Mouse (Mus musculus): ENCODE data around the gene Kcnj4.

Kcnj4 gene

DNA sequence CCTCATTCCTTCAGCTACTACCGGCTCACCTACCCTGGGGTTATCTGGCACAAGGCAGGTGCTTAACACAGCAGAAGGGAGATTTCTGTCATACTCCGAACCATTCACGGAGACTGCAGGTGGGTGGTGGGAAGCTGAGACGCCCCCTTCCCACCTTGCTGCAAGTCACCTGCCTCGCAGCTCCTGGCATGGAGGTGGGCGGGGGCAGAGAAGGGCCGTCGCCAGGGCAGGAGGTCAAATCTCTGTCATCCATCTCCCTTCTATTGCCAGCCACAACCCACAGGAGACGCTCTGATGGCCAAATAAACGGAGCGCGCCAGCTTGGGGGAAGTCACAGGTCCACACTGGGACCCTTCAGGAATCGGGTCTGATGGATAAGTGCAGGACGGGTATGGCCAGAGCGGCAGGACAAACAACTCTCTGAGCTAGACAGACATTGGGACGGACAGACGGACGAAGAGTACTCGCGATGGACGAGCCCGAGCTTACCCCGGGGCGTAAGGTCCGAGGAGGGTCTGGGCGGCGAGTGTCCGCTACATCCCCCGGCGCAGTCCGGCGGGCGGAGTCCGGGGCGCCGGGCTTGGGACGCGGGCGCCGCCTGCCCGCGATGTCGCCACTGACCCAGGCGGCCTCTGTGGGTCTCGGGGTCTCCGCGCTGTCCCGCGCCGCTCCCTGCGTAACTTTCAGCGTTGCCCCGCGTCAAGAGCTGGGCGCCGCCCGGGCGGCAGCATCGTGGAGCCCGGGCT lies at the start of gene Kcnj4:
Kcnj4 (minus strand) TSS at position 535 of the 746 bp plus-strand sequence.
- in situ Hi-C loops (cut with MboI, MseI): no loop called here

DNA sequence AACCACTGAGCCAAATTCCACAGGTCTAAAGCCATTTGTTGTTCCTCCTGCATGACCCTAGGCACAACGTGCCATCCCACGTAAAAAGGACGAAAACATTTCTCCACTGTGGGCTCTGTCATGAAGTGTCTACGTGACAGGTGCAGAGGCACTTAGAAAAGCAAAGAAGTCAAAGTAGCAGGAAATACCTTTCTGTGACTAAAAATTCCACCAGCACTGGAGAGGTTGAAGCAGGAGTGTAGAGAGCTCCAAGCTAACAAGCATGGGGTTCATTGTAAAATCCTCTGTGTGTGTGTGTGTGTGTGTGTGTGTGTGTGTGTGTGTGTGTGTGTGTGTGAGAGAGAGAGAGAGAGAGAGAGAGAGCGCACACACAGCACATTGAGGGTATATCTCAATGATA lies 47.5 kb upstream of the Kcnj4 start:
- in situ Hi-C loops (cut with MboI, MseI): no loop called here

DNA sequence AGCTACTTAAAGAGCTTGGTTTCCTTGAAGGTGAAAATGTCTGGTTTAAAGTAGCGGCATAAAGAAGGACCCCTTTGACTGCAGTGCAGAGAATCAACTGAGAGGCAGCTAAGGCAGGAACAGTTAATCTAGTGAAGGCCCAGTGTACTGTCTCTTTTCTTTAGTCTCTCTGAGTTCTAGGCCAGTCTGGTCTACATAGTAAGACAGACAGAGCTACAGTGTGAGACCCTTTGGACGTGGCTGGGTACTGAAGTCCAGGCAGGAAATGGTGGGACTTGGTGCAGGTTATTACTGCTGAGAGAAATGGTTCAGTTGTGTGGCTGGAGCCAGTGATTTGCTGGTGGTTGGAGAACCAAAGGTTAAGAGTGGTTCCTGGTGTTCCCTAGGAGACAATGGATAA lies 43.2 kb upstream of the Kcnj4 start:
- in situ Hi-C loops (cut with MboI, MseI): loop anchor here in 1 of 2 experiments (25.0 kb wide), 2 partner anchors 1061 to 1414 kb away; partner anchors contain the start of gene Il2rb

DNA sequence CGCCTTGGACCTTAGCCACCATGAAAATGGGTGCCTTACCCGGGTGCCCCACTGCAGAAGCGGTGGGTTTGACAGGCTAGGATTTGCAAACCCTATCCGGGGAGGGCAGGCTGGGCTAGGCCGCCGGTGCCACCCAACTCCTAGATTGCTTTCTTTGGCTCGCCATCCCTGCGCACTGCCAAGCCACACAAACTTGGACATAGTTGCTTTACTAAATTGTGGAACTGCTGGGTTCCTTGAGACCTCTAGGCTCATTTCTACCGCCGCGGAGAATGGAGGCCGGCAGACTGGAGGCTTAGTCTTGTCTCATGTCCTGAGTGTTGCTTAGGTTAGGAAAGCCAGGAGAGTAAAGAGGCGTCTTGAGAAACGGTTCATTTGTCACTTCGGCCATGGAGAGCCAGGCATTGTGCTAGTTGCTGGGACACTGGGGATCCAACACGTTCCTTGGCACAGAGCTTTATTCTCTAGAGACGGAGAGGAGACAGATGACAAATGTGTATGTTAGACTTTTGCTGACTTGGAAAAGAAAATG lies 42.3 kb upstream of the Kcnj4 start:
- in situ Hi-C loops (cut with MboI, MseI): loop anchor here in 1 of 2 experiments (25.0 kb wide), 2 partner anchors 1060 to 1415 kb away; partner anchors contain the start of gene Il2rb

DNA sequence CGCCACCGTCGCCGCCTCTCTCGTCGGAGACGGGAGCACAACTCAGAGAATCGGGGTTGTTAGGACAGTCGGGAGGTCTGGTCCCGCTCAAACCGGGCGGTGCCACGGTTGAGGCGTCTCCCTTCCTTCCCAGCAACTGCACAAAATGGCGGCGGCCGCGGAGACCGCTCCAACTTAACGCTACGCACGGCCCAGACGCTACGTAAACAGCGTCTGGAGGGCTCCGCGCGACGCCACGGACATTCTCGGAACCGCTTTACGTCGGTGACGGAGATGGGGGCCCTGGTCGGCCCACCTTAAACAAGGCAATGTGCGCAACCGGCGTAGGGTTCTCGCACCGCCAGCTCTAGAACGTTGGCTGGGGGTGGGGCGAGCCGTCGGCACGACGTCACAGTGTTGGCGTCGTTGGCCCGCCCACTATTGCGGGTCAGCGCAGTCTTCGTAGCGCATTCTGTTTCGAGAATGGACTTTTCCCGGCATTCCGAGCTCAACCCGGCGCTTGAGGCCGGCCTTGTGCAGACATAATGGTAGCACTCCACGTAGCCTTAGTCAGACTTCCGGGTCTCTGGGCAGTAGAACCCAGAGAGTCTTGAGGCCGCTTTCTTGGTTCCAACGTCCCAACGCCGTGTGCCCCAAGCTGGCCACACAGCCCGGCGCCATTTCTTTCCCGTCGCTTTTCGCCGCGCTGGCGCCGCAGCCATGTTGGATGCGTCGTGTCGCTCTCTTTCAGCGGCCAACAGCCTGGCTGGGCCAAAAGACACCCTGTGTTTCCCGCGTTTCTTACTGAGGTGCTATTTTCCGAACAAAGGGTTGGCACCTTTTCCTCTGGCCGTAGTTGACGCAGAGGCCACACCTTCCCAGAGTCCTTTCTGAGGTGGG lies 41.6 kb upstream of the Kcnj4 start, which contains the start of gene Ddx17:
Ddx17 (minus strand) TSS at position 332 of the 879 bp plus-strand sequence.
- in situ Hi-C loops (cut with MboI, MseI): loop anchor here in 1 of 2 experiments (25.0 kb wide), 2 partner anchors 1059 to 1416 kb away; partner anchors contain the start of gene Il2rb

DNA sequence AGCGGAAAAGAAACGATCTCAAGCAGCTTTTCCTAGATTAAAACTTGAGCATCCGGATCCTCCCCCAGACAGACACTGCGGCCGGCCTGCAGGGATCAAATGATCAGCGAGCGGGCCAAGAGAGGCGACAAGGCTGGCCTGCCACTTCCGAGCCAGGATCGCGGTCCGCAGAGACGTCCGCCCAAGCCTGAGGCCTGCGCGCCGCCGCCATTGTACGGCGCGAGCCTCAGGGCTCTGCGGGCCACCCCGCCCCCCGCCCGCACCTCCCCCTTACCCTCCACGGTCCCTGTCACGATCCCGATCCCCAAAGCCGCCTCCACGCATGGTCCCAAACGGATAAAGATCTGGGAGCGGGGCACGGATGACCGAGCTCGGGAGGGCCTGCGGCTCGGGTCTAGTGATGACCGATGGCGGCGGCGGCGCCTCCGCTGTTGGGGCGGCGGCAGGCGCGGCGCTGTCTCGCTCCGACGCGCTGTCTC lies 40.9 kb upstream of the Kcnj4 start:
- in situ Hi-C loops (cut with MboI, MseI): loop anchor here in 1 of 2 experiments (25.0 kb wide), 2 partner anchors 1059 to 1416 kb away; partner anchors contain the start of gene Il2rb

GRCm38 (mm10) chr15:79545496-79545895 lies 40.5 kb upstream of the Kcnj4 start:
- in situ Hi-C loops (cut with MboI, MseI): loop anchor here in 1 of 2 experiments (25.0 kb wide), 2 partner anchors 1058 to 1417 kb away; partner anchors contain the start of gene Il2rb

GRCm38 (mm10) chr15:79543968-79544367 lies 38.9 kb upstream of the Kcnj4 start:
- in situ Hi-C loops (cut with MboI, MseI): loop anchor here in 1 of 2 experiments (25.0 kb wide), 2 partner anchors 1057 to 1418 kb away; partner anchors contain the start of gene Il2rb

- in situ Hi-C loops (cut with MboI, MseI): loop anchor here in 1 of 2 experiments (25.0 kb wide), 2 partner anchors 1046 to 1429 kb away; partner anchors contain the start of gene Il2rb
These were observed 28.8 kb upstream of the Kcnj4 start for GRCm38 (mm10) chr15:79533796-79534195.

GRCm38 (mm10) chr15:79529935-79530334 lies 24.9 kb upstream of the Kcnj4 start:
- in situ Hi-C loops (cut with MboI, MseI): loop anchor here in 1 of 2 experiments (25.0 kb wide), 2 partner anchors 1043 to 1432 kb away; partner anchors contain the start of gene Il2rb

- in situ Hi-C loops (cut with MboI, MseI): loop anchor here in 1 of 2 experiments (25.0 kb wide), 2 partner anchors 1041 to 1434 kb away; partner anchors contain the start of gene Il2rb
These were observed 23.1 kb upstream of the Kcnj4 start for GRCm38 (mm10) chr15:79527991-79528639.

DNA sequence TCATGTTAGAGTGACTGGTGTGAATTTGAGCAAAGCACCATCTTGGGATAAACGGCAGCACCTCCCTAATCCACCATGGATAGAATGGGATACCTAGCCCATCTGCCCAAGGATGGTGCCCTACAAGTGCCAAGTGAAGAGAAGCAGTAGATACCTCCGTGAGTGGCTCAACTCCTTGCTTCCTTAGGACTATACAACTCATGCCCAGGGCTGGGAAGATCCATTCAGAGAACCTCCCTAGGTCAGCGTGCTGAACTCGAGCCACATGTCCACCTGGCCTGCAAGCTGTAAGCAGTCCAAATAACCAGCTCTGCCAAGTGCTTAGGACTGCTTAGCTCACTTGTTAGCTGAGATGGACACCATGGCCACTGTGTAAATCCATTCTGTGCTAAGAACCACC lies 22.2 kb upstream of the Kcnj4 start:
- in situ Hi-C loops (cut with MboI, MseI): loop anchor here in 1 of 2 experiments (25.0 kb wide), 2 partner anchors 1040 to 1435 kb away; partner anchors contain the start of gene Il2rb

DNA sequence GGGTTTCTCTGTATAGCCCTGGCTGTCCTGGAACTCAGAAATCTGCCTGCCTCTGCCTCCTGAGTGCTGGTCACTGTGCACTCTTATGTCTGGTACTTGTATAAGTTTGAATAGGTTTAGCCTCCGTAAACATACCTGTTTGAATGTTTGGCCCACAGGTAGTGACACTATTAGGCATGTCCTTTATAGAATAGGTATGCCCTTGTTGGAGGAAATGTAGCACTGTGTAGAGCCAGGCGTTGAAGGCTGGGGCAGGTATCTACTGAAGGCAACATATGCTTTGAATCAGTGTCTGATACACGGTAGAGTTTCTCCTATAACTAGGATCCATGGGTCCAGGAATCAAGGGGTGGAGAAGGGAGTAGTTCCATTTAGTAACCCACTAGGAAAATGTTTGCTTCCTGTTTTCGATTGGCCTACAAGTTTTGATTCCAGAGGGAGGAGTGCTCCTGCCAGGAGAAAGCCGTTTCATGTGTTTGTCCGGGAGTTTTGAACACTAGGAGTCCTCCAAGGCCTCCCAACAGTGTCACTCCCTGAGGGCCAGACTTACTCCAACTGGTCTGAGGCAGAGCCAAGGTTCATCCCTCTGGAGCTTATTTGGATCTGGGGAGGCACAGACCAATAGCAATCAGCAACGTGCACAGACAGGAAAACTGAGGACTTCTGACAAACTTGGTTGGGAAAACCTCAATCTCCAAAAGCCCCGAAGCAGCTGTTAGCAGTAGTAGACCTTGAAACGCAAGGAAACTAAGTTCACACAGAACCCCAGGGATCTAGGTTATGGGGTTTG lies 21.1 kb upstream of the Kcnj4 start:
- in situ Hi-C loops (cut with MboI, MseI): loop anchor here in 1 of 2 experiments (25.0 kb wide), 2 partner anchors 1039 to 1436 kb away; partner anchors contain the start of gene Il2rb

DNA sequence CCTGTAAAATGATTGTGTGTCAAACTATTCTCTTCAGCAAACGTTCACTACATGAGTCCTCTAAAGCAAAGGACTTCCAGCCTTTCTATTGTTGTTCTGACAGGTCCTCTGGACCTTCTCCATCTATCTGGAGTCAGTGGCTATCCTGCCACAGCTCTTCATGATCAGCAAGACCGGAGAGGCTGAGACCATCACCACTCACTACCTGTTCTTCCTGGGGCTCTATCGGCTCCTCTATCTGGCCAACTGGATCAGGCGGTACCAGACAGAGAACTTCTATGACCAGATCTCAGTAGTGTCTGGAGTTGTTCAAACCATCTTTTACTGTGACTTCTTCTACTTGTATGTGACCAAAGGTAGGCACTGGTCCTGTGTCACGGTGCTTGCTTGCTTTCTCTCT lies 20.5 kb upstream of the Kcnj4 start:
- in situ Hi-C loops (cut with MboI, MseI): loop anchor here in 1 of 2 experiments (25.0 kb wide), 2 partner anchors 1038 to 1437 kb away; partner anchors contain the start of gene Il2rb

- in situ Hi-C loops (cut with MboI, MseI): no loop called here
These were observed 14.6 kb upstream of the Kcnj4 start for GRCm38 (mm10) chr15:79519400-79520220.

DNA sequence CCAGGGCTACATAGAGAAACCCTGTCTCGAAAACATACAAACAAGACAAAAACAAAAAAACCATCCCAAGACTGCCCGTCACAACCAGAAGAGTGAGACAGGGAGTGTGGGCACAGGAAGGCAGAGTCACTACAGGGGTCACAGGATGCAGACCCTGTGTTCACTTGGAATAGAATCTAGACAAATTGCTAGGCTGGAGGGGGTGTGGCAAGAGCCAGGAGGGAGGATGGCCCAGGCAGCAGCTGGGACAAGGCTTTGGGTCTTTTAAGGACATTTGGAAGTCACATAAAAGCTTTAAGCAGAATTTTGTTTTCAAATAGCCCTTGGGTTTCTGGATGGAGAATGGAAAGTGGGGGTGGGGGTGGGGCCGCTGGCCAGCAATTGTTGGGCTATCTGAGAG lies 13.5 kb upstream of the Kcnj4 start:
- in situ Hi-C loops (cut with MboI, MseI): no loop called here

GRCm38 (mm10) chr15:79517710-79518109 lies 12.7 kb upstream of the Kcnj4 start:
- in situ Hi-C loops (cut with MboI, MseI): no loop called here

All from T-helper 17 cell (primary cell).